Mouse (Mus musculus) midbrain, embryonic 12.5 days (tissue): ENCODE measurements around the gene Dolpp1. TPM values are rescaled to one million over a fixed set of nuclear protein-coding genes. Genes with fewer than 3 reads are reported as not detected.
A peak's percentile ranks its signal among the peaks of the same experiment; 100 is the strongest.

Experiments
- ATAC-seq: fragments of 200-750 bp; cut with Nextera tagmentation; 2 replicates; pipeline ENCODE4 v1.8.0; 2017; ENCODE audit warnings: low read depth, moderate TSS enrichment, moderate library complexity; ENCODE audit not compliant: low FRiP score
- H3K27ac ChIP-seq: fragments of 300-500 bp; sonication (generic); replicated peaks from 2 replicates; pipeline ENCODE4 v1.5.1; 2016; ENCODE audit warnings: mild to moderate bottlenecking
- H3K27me3 ChIP-seq: fragments of 300-500 bp; sonication (generic); 2 replicates; pipeline ENCODE4 v1.6.1; 2016; ENCODE audit warnings: mild to moderate bottlenecking
- H3K36me3 ChIP-seq: fragments of 300-500 bp; sonication (generic); 2 replicates; pipeline ENCODE4 v1.6.1; 2016
- H3K4me1 ChIP-seq: fragments of 300-500 bp; sonication (generic); 2 replicates; pipeline ENCODE4 v1.6.1; 2016
- H3K4me2 ChIP-seq: fragments of 300-500 bp; sonication (generic); replicated peaks from 2 replicates; pipeline ENCODE4 v1.6.1; 2016; ENCODE audit warnings: mild to moderate bottlenecking, moderate library complexity
- H3K4me3 ChIP-seq: fragments of 300-500 bp; sonication (generic); 2 replicates; pipeline ENCODE4 v1.5.1; 2016; ENCODE audit warnings: mild to moderate bottlenecking
- H3K9ac ChIP-seq: fragments of 300-500 bp; sonication (generic); replicated peaks from 2 replicates; pipeline ENCODE4 v1.6.1; 2016; ENCODE audit warnings: mild to moderate bottlenecking, moderate library complexity
- H3K9me3 ChIP-seq: fragments of 300-500 bp; sonication (generic); 2 replicates; pipeline ENCODE4 v1.6.1; 2016; ENCODE audit warnings: mild to moderate bottlenecking
- WGBS: fragments of 180-500 bp; shearing (Covaris S2); methylation state at CpG from one replicate; pipeline ENCODE4 v1.1.7; 2016; 5-methylcytosine and 5-hydroxymethylcytosine counted together
- polyA plus RNA-seq: library from polyadenylated mRNA; unstranded; fragments of >200 nt; fragmentation: Nextera tagmentation; extraction: Ambion mirVana; gene quantifications from 2 replicates; pipeline ENCODE4 v1.2.1, GENCODE M21; 2016

Gene Dolpp1
- 51.2 and 52.3 TPM in 2 replicates for polyA plus RNA-seq

- Histone ChIP-seq H3K4me3 (peak within 1 kb of the TSS; percentile 70), H3K9me3 (no peaks in the 10 kb centered on the region), H3K4me2 (peak within 1 kb of the TSS; percentile 99), H3K27me3 (peaks cover 13% of the 10 kb centered on the region; the same call in 1 of the 2 replicates), H3K4me1 (peaks cover 25% of the 10 kb centered on the region), H3K9ac (peak within 1 kb of the TSS; percentile 87), H3K36me3 (peaks cover 19% of the 10 kb centered on the region), H3K27ac (peak within 1 kb of the TSS; percentile 85)
- peak; percentile 98 for ATAC-seq
- WGBS = 0% methylated on average over 36 of the region's 40 CpGs
These were observed at the start of gene Dolpp1 for GRCm38 (mm10) chr2:30392114-30392576. Gene Dolpp1 (plus strand): TSS chr2:30392254.

- Histone ChIP-seq H3K36me3 (peaks cover 99% of the 10 kb centered on the region), H3K9ac (no peak overlapping the region), H3K9me3 (no peaks in the 10 kb centered on the region), H3K4me2 (no peak overlapping the region), H3K4me3 (no peak overlapping the region), H3K27me3 (no peaks in the 10 kb centered on the region), H3K4me1 (no peaks in the 10 kb centered on the region), H3K27ac (no peak overlapping the region)
- 88% methylated on average over 7 of the region's 7 CpGs for WGBS
- no peak for ATAC-seq
These were observed 49.5 kb upstream of the Dolpp1 start for GRCm38 (mm10) chr2:30342544-30342943.

GRCm38 (mm10) chr2:30343601-30344137 is 48.4 kb upstream of the Dolpp1 start:
- H3K4me2 ChIP-seq = no peak overlapping the region
- H3K27me3 ChIP-seq = no peaks in the 10 kb centered on the region
- no peaks in the 10 kb centered on the region for H3K9me3 ChIP-seq
- WGBS = 77% methylated on average over 14 of the region's 14 CpGs
- H3K4me3 ChIP-seq = no peak overlapping the region
- H3K27ac ChIP-seq = no peak overlapping the region
- no peak for ATAC-seq
- no peak overlapping the region; the same call in 1 of the 2 replicates for H3K9ac ChIP-seq
- H3K36me3 ChIP-seq = peaks cover 98% of the 10 kb centered on the region
- no peaks in the 10 kb centered on the region for H3K4me1 ChIP-seq

- H3K36me3 ChIP-seq = peaks cover 97% of the 10 kb centered on the region
These were observed 45.9 kb upstream of the Dolpp1 start for GRCm38 (mm10) chr2:30345971-30346676.

GRCm38 (mm10) chr2:30349196-30349595 is 42.9 kb upstream of the Dolpp1 start:
- WGBS = 85% methylated on average over 6 of the region's 6 CpGs

More at GRCm38 (mm10) chr2:30345971-30346676, 45.9 kb upstream of the Dolpp1 start:
- no peak for ATAC-seq
- Histone ChIP-seq H3K9me3 (no peaks in the 10 kb centered on the region), H3K4me2 (no peak overlapping the region), H3K9ac (no peak overlapping the region), H3K27ac (no peak overlapping the region; the same call in 1 of the 2 replicates), H3K27me3 (no peaks in the 10 kb centered on the region), H3K4me1 (no peaks in the 10 kb centered on the region), H3K4me3 (no peak overlapping the region)
- 89% methylated on average over 7 of the region's 7 CpGs for WGBS

GRCm38 (mm10) chr2:30351149-30351548 is 40.9 kb upstream of the Dolpp1 start:
- WGBS = 80% methylated on average over 2 of the region's 2 CpGs

More at GRCm38 (mm10) chr2:30349196-30349595, 42.9 kb upstream of the Dolpp1 start:
- H3K36me3 ChIP-seq = peaks cover 85% of the 10 kb centered on the region
- no peak for ATAC-seq
- H3K27ac ChIP-seq = no peak overlapping the region
- no peaks in the 10 kb centered on the region for H3K9me3 ChIP-seq
- no peak overlapping the region for H3K4me2 ChIP-seq
- H3K4me3 ChIP-seq = no peak overlapping the region
- H3K27me3 ChIP-seq = no peaks in the 10 kb centered on the region
- no peaks in the 10 kb centered on the region for H3K4me1 ChIP-seq
- H3K9ac ChIP-seq = no peak overlapping the region

GRCm38 (mm10) chr2:30355861-30356260 is 36.2 kb upstream of the Dolpp1 start:
- Histone ChIP-seq H3K36me3 (peaks cover 31% of the 10 kb centered on the region), H3K4me3 (no peak overlapping the region), H3K9me3 (no peaks in the 10 kb centered on the region), H3K27ac (no peak overlapping the region), H3K4me1 (peaks cover 16% of the 10 kb centered on the region), H3K9ac (no peak overlapping the region), H3K4me2 (no peak overlapping the region), H3K27me3 (no peaks in the 10 kb centered on the region)
- ATAC-seq = no peak
- 69% methylated on average over 4 of the region's 4 CpGs for WGBS

More at GRCm38 (mm10) chr2:30351149-30351548, 40.9 kb upstream of the Dolpp1 start:
- Histone ChIP-seq H3K4me1 (no peaks in the 10 kb centered on the region), H3K27ac (no peak overlapping the region), H3K4me2 (no peak overlapping the region), H3K27me3 (no peaks in the 10 kb centered on the region), H3K9ac (no peak overlapping the region), H3K36me3 (peaks cover 75% of the 10 kb centered on the region), H3K4me3 (no peak overlapping the region), H3K9me3 (no peaks in the 10 kb centered on the region)
- ATAC-seq = no peak

- Histone ChIP-seq H3K4me2 (no peak overlapping the region), H3K4me1 (peaks cover 16% of the 10 kb centered on the region), H3K4me3 (no peak overlapping the region), H3K9ac (no peak overlapping the region), H3K36me3 (peaks cover 29% of the 10 kb centered on the region), H3K9me3 (no peaks in the 10 kb centered on the region), H3K27ac (no peak overlapping the region), H3K27me3 (no peaks in the 10 kb centered on the region)
- WGBS = 59% methylated on average over 4 of the region's 4 CpGs
- ATAC-seq = no peak
These were observed 35.8 kb upstream of the Dolpp1 start for GRCm38 (mm10) chr2:30356266-30356665.

GRCm38 (mm10) chr2:30356906-30357305 is 35.1 kb upstream of the Dolpp1 start:
- 0 out of 2 replicates have a peak overlapping the region, but pooled peaks have one; percentile 3 for H3K4me2 ChIP-seq
- no peak overlapping the region for H3K27ac ChIP-seq
- H3K36me3 ChIP-seq = peaks cover 29% of the 10 kb centered on the region
- ATAC-seq = no peak
- no peaks in the 10 kb centered on the region for H3K27me3 ChIP-seq
- 69% methylated on average over 9 of the region's 9 CpGs for WGBS
- H3K4me3 ChIP-seq = no peak overlapping the region
- H3K4me1 ChIP-seq = peaks cover 16% of the 10 kb centered on the region
- H3K9ac ChIP-seq = peak overlapping the region; percentile 80; the same call in 1 of the 2 replicates
- no peaks in the 10 kb centered on the region for H3K9me3 ChIP-seq

- H3K9ac ChIP-seq = peak overlapping the region; percentile 80
- WGBS = 63% methylated on average over 8 of the region's 8 CpGs
- peaks cover 16% of the 10 kb centered on the region for H3K4me1 ChIP-seq
These were observed 34.2 kb upstream of the Dolpp1 start for GRCm38 (mm10) chr2:30357552-30358510.

More at GRCm38 (mm10) chr2:30357552-30358510, 34.2 kb upstream of the Dolpp1 start:
- peak overlapping the region; percentile 30; the same call in 1 of the 2 replicates for H3K27ac ChIP-seq
- H3K9me3 ChIP-seq = no peaks in the 10 kb centered on the region
- peaks cover 23% of the 10 kb centered on the region for H3K36me3 ChIP-seq
- ATAC-seq = no peak
- H3K4me2 ChIP-seq = peak overlapping the region; percentile 93
- H3K4me3 ChIP-seq = peak overlapping the region; percentile 60
- H3K27me3 ChIP-seq = no peaks in the 10 kb centered on the region
